Mouse (Mus musculus): ENCODE data around the gene Isoc2b.

DNA sequence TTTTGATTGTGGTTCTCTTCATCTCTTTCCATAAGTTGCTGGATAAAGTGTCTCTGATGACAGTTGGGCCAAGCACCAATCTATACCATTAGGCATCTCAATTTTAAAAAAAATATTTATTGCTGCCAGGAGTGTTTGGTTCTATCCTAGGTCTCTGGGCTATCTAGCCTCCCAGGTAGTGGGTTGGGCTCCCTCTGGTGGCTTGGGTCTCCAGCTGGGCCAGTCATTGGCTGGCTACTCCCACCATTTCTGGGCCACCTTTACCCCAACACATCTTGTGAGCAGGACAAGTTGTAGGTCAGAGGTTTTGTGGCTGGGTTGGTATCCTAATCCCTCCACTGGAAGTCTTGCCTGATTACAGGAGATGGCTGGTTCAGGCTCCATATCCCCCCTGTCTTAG lies 8.1 kb upstream of the Isoc2b start:
- TF ChIP-seq CTCF (IDR thresholded peaks at IDR 0.05; ENCODE audit: low read depth) (peak; percentile 51), EP300 (optimal IDR thresholded peaks at IDR 0.05) (no peak)

All from stomach, postnatal 0 days (tissue).